Mouse (Mus musculus): ENCODE data around the gene Samt1. TPM values are rescaled to one million over a fixed set of nuclear protein-coding genes. Genes with fewer than 3 reads are reported as not detected.
"Not testable (repeated sequence)": the region's sequence is repeated elsewhere in the genome, so short reads cannot be mapped to it uniquely, and the experiment has no call there.

The Samt1 gene
- not detected in 2 replicates for polyA plus RNA-seq (2015; fragmentation: Nextera tagmentation; extraction: Ambion mirVana)

DNA sequence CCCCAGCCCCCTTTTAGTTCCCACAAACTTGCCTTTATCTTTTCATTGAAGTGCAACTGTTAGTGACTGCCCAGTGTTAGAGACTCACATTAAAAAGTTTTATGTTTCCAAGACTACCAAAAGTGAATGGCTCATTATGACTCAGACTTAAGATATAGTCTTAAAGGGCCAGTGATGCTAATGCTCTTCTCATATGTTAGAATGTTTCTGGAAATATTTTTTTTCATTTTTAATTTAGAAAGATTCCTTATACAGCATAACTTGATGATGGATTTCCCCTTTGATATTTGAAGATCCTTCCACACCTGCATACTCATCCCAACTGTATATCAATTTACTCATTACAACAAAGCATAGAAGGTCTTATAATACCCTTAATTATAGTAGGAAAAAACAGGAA lies at the start of gene Samt1:
Gene Samt1 (minus strand): TSS at position 101 of the 400 bp plus-strand sequence.
- DNase-seq (ENCODE audit: low spot score) = not testable (repeated sequence)

DNA sequence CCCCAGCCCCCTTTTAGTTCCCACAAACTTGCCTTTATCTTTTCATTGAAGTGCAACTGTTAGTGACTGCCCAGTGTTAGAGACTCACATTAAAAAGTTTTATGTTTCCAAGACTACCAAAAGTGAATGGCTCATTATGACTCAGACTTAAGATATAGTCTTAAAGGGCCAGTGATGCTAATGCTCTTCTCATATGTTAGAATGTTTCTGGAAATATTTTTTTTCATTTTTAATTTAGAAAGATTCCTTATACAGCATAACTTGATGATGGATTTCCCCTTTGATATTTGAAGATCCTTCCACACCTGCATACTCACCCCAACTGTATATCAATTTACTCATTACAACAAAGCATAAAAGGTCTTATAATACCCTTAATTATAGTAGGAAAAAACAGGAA lies 42.5 kb upstream of the Samt1 start, which contains the start of gene Gm10057:
Gene Gm10057 (minus strand): TSS at position 101 of the 400 bp plus-strand sequence.
- DNase-seq (ENCODE audit: low spot score) = not testable (repeated sequence)

DNA sequence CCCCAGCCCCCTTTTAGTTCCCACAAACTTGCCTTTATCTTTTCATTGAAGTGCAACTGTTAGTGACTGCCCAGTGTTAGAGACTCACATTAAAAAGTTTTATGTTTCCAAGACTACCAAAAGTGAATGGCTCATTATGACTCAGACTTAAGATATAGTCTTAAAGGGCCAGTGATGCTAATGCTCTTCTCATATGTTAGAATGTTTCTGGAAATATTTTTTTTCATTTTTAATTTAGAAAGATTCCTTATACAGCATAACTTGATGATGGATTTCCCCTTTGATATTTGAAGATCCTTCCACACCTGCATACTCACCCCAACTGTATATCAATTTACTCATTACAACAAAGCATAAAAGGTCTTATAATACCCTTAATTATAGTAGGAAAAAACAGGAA lies 21.3 kb upstream of the Samt1 start, which contains the start of gene 4921511M17Rik:
Gene 4921511M17Rik (minus strand): TSS at position 101 of the 400 bp plus-strand sequence.
- not testable (repeated sequence) for DNase-seq (ENCODE audit: low spot score)

DNA sequence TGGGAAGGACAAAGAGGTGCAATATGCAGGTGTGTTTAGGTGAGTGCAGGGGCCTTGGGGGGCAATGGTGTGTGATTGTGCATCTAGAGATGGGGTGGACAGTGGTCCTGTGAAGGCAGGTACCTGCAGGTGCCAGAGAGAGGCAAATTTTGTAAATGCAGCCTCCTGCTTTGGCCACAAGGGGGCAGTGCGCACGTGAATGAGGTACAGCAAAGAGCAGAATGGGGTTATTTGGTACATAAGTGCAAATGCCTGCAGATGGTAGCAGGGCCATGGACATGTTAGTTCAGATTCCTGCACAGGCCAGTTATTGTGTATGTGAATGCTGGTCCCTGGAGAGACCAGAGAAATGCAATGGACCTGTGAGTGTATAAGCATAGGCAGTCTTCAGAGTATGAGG lies 35.5 kb downstream of the Samt1 start:
- DNase-seq (ENCODE audit: low spot score) = not testable (repeated sequence)

DNA sequence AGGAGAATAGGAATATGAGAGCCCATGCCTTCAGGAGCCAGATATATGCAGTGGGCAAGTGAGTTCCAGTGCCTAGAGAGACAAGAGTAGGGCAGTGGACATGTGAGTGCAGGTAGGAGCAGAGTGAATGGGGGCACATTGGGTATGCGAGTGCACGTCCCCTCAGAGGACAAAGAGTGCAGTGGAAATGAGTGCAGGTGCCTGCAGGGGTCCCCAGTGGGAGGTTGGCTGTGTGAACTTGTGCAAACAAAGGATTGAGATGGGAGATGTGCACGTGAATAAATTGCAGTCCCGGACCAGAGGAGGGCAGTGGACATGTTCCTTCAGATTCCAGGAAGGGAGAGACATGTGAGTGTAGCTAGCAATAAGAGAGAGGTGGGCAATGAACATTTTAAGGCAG lies 36.0 kb downstream of the Samt1 start:
- not testable (repeated sequence) for DNase-seq (ENCODE audit: low spot score)

DNA sequence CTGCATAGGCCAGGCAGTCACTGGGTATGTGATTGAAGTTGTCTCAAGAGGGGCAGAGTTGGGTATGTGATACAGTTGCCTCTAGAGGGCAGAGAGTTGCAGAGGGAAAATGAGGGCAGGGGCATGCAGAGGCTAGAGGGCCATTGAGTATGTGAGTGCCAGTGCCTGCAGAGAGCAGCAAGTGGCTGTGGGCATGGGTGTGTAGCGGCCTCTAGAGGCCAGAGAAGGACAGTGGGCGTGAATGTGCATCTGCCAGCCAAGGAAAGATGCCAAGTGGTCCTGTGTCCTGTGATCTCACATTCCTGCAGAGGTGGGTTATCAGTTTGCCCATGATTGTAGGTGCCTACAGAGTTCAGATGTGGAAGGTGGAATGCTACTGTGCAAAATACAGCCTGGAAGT lies 38.0 kb downstream of the Samt1 start:
- DNase-seq (ENCODE audit: low spot score) = peak; percentile 17

DNA sequence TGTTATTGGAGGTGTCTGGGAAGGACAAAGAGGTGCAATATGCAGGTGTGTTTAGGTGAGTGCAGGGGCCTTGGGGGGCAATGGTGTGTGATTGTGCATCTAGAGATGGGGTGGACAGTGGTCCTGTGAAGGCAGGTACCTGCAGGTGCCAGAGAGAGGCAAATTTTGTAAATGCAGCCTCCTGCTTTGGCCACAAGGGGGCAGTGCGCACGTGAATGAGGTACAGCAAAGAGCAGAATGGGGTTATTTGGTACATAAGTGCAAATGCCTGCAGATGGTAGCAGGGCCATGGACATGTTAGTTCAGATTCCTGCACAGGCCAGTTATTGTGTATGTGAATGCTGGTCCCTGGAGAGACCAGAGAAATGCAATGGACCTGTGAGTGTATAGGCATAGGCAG lies 59.6 kb downstream of the Samt1 start:
- DNase-seq (ENCODE audit: low spot score) = not testable (repeated sequence)

Other genes with a start within 250 kb of the Samt1 start
- gene Spin2c, start 180.4 kb downstream of the Samt1 start, polyA plus RNA-seq (2015; fragmentation: Nextera tagmentation; extraction: Ambion mirVana) = 2.8 and 3.7 TPM in 2 replicates
- not detected in 2 replicates for gene 4921511M17Rik, start 21.2 kb upstream of the Samt1 start, polyA plus RNA-seq (2015; fragmentation: Nextera tagmentation; extraction: Ambion mirVana)
- not detected in 2 replicates for gene Gm10057, start 42.4 kb upstream of the Samt1 start, polyA plus RNA-seq (2015; fragmentation: Nextera tagmentation; extraction: Ambion mirVana)
- gene Gm15140, start 108.0 kb upstream of the Samt1 start, polyA plus RNA-seq (2015; fragmentation: Nextera tagmentation; extraction: Ambion mirVana) = not detected in 2 replicates